In genomic region chr6:127988944-127989494, GRCm38 (mm10) we compare ENCODE assay signal across 8 mouse cellular contexts.
DNase-seq lines count a peak whose midpoint lies in the region; ATAC-seq and TF ChIP-seq lines count a peak whose summit lies in the region.
"Had no signal": no experiment of that assay in that cellular context is flagged by ENCODE, and none has a peak within 500 bp of the region (broad histone marks: within the 10 kb centered on the region; RNA-seq: fewer than 3 reads in every experiment).

No protein-coding gene starts in this region.

- H3K4me2 ChIP-seq in heart, embryonic 11.5 days: no peak overlapping the region
- no peak overlapping the region for H3K4me2 ChIP-seq in lung, embryonic 15.5 days
- H3K4me2 ChIP-seq in heart, embryonic 16.5 days (ENCODE audit: low read depth, low read length): peak overlapping the region; percentile 14; the same call in 1 of the 2 replicates
- peak overlapping the region; percentile 53 for H3K4me2 ChIP-seq in myocyte (ENCODE audit: low read depth)
- H3K4me2 ChIP-seq: embryonic facial prominence, embryonic 13.5 days had no signal

- H3K27me3 ChIP-seq in heart, embryonic 11.5 days (ENCODE audit: control insufficient read depth, insufficient read depth, low read length): no peaks in the 10 kb centered on the region
- no peaks in the 10 kb centered on the region for H3K27me3 ChIP-seq in lung, embryonic 15.5 days
- H3K27me3 ChIP-seq in heart, embryonic 16.5 days (ENCODE audit: control insufficient read depth, insufficient read depth, low read length): no peaks in the 10 kb centered on the region
- H3K27me3 ChIP-seq in myocyte (ENCODE audit: control insufficient read depth, insufficient read depth, insufficient read length): no peaks in the 10 kb centered on the region
- H3K27me3 ChIP-seq: embryonic facial prominence, embryonic 13.5 days had no signal

- WGBS in heart, embryonic 11.5 days (ENCODE audit: insufficient replicate concordance): 87% methylated on average over 12 of the region's 12 CpGs
- WGBS in lung, embryonic 15.5 days: 80% methylated on average over 12 of the region's 12 CpGs
- 68% methylated on average over 12 of the region's 12 CpGs for WGBS in heart, embryonic 16.5 days

- no peak overlapping the region for H3K4me3 ChIP-seq in heart, embryonic 11.5 days (ENCODE audit: low read depth, low read length)
- H3K4me3 ChIP-seq in lung, embryonic 15.5 days: no peak overlapping the region
- H3K4me3 ChIP-seq in heart, embryonic 16.5 days (ENCODE audit: low read length): no peak overlapping the region
- H3K4me3 ChIP-seq in myocyte: no peak overlapping the region
- H3K4me3 ChIP-seq: embryonic facial prominence, embryonic 13.5 days had no signal

- DNase-seq in heart, postnatal 4 days: no peak
- DNase-seq in lung, adult 18-20 months: no peak

- H3K9me3 ChIP-seq in heart, embryonic 11.5 days (replicated peaks; ENCODE audit: control insufficient read depth, low read length): no peaks in the 10 kb centered on the region
- no peaks in the 10 kb centered on the region for H3K9me3 ChIP-seq in lung, embryonic 15.5 days
- no peaks in the 10 kb centered on the region for H3K9me3 ChIP-seq in heart, embryonic 16.5 days (replicated peaks; ENCODE audit: control insufficient read depth, low read length)
- H3K9me3 ChIP-seq: embryonic facial prominence, embryonic 13.5 days had no signal

- H3K4me1 ChIP-seq in heart, embryonic 11.5 days (ENCODE audit: control insufficient read depth, insufficient read depth, low read length): peaks cover 77% of the 10 kb centered on the region
- H3K4me1 ChIP-seq in lung, embryonic 15.5 days: peaks cover 38% of the 10 kb centered on the region
- peaks cover 80% of the 10 kb centered on the region for H3K4me1 ChIP-seq in heart, embryonic 16.5 days (ENCODE audit: control insufficient read depth, insufficient read depth, low read length)

- H3K36me3 ChIP-seq in heart, embryonic 11.5 days (ENCODE audit: control insufficient read depth, insufficient read depth, low read length): no peaks in the 10 kb centered on the region
- H3K36me3 ChIP-seq in lung, embryonic 15.5 days: no peaks in the 10 kb centered on the region
- peaks cover 3% of the 10 kb centered on the region; the same call in 1 of the 2 replicates for H3K36me3 ChIP-seq in heart, embryonic 16.5 days (ENCODE audit: control insufficient read depth, insufficient read depth)
- no peaks in the 10 kb centered on the region for H3K36me3 ChIP-seq in myocyte (ENCODE audit: control insufficient read depth, insufficient read depth)

- no peaks in the 10 kb centered on the region for H3K79me2 ChIP-seq in myocyte (ENCODE audit: control insufficient read depth, insufficient read depth)

- no peak for TF ChIP-seq POLR2A in myocyte (IDR thresholded peaks at IDR 0.05; ENCODE audit: insufficient read length, low read depth)

- H3ac ChIP-seq in myocyte (ENCODE audit: control insufficient read depth, insufficient read length): no peak overlapping the region

- ATAC-seq in heart, embryonic 11.5 days (replicated peaks; ENCODE audit: insufficient number of reproducible peaks, low FRiP score, low TSS enrichment): no peak
- no peak for ATAC-seq in lung, embryonic 15.5 days (ENCODE audit: borderline replicate concordance, extremely low read depth, low FRiP score, low TSS enrichment)
- ATAC-seq in heart, embryonic 16.5 days (replicated peaks; ENCODE audit: extremely low read depth, insufficient read depth, low FRiP score): 0 out of 2 replicates have a peak, but pooled peaks have one; percentile 0
- ATAC-seq in activated CD4-positive, CD25-positive, alpha-beta regulatory T cell, adult 4 months: no peak

- H3K27ac ChIP-seq in heart, embryonic 11.5 days (ENCODE audit: low read depth, low read length): peak overlapping the region; percentile 90
- H3K27ac ChIP-seq in lung, embryonic 15.5 days: peak overlapping the region; percentile 79
- peak overlapping the region; percentile 99 for H3K27ac ChIP-seq in heart, embryonic 16.5 days (ENCODE audit: low read length)
- H3K27ac ChIP-seq: embryonic facial prominence, embryonic 13.5 days had no signal

- peak overlapping the region; percentile 59; the same call in 1 of the 2 replicates for H3K9ac ChIP-seq in heart, embryonic 11.5 days (ENCODE audit: low read depth, low read length)
- no peak overlapping the region for H3K9ac ChIP-seq in lung, embryonic 15.5 days
- peak overlapping the region; percentile 64 for H3K9ac ChIP-seq in heart, embryonic 16.5 days (ENCODE audit: low read length)
- H3K9ac ChIP-seq: embryonic facial prominence, embryonic 13.5 days had no signal

TF ChIP-seq in myocyte, 11 proteins besides CTCF, POLR2A, EP300 and RAD21:
- TF ChIP-seq MYOD1 (IDR thresholded peaks at IDR 0.05; ENCODE audit: control insufficient read depth in 1 of 3, insufficient read length in 2 of 3, low read depth in 2 of 3) (peak; percentile 24 to 59 (median 59)), CEBPB (IDR thresholded peaks at IDR 0.05; ENCODE audit: insufficient read depth, poor library complexity, severe bottlenecking) (no peak), TCF12 (IDR thresholded peaks at IDR 0.05; ENCODE audit: insufficient read depth, poor library complexity, severe bottlenecking) (peak; percentile 22), MYOG (IDR thresholded peaks at IDR 0.05; ENCODE audit: control insufficient read depth in 1 of 3, insufficient read depth in 1 of 3, insufficient read length in 2 of 3, low read depth in 2 of 3) (peak in 2 of 3 experiments; percentile 52 to 72)

Comparison
In these comparisons a context has a peak if more than half of its experiments do, and no peak if none do; other contexts are left out.
1. H3K4me2 ChIP-seq: peak in heart, embryonic 16.5 days (single experiment) and myocyte (single experiment); none in heart, embryonic 11.5 days (single experiment) and lung, embryonic 15.5 days (single experiment).
2. Peak in every context shown above with its lines, with median percentiles within 50 percentile points of each other: H3K27ac ChIP-seq.